Mouse (Mus musculus) ES-Bruce4 (cell line): ENCODE measurements at regions not wholly inside any gene's neighbourhood (a gene's known extent, or its start where the extent isn't known, plus 50 kb on each side); places are given as distances from the start of the nearest gene placed in this dataset.

Experiments
- H3K27ac ChIP-seq: 2 replicates; pipeline ENCODE4 v1.5.1; 2012; ENCODE audit warnings: low read length, inconsistent platforms; ENCODE audit not compliant: insufficient read depth
- H3K27me3 ChIP-seq: 2 replicates; pipeline ENCODE4 v1.6.1; 2012; ENCODE audit warnings: mild to moderate bottlenecking, low read length, inconsistent platforms; ENCODE audit not compliant: control insufficient read depth, poor library complexity, insufficient read depth, severe bottlenecking
- H3K36me3 ChIP-seq: 2 replicates; pipeline ENCODE4 v1.6.1; 2012; ENCODE audit warnings: inconsistent platforms, mild to moderate bottlenecking, low read length, moderate library complexity; ENCODE audit not compliant: control insufficient read depth, poor library complexity, insufficient read depth, severe bottlenecking
- H3K4me1 ChIP-seq: one replicate; pipeline ENCODE4 v1.8.1; 2011; ENCODE audit warnings: low read length; ENCODE audit not compliant: control insufficient read depth, insufficient read depth
- H3K4me3 ChIP-seq: 2 replicates; pipeline ENCODE4 v1.5.1; 2011; ENCODE audit warnings: low read depth, mild to moderate bottlenecking, low read length
- H3K9ac ChIP-seq: 2 replicates; pipeline ENCODE4 v1.6.1; 2012; ENCODE audit warnings: low read depth, mild to moderate bottlenecking, inconsistent platforms; ENCODE audit not compliant: poor library complexity, severe bottlenecking
- H3K9me3 ChIP-seq: replicated peaks from 2 replicates; pipeline ENCODE4 v1.6.1; 2012; ENCODE audit warnings: mild to moderate bottlenecking, low read length, inconsistent platforms; ENCODE audit not compliant: control insufficient read depth, poor library complexity, insufficient read depth, severe bottlenecking
- CTCF ChIP-seq: IDR thresholded peaks from one replicate; pipeline ENCODE4 v1.8.1; 2011; ENCODE audit warnings: low read depth, low read length
- EP300 ChIP-seq: IDR thresholded peaks from 2 replicates; pipeline ENCODE4 v1.6.1; 2011; ENCODE audit warnings: low read depth, low read length; ENCODE audit not compliant: insufficient read depth
- POLR2A ChIP-seq: IDR thresholded peaks from one replicate; pipeline ENCODE4 v1.8.1; 2011; ENCODE audit warnings: low read length; ENCODE audit not compliant: insufficient read depth

GRCm38 (mm10) chr10:15399964-15400363 is 682.0 kb upstream of the Gje1 start:
- no peaks in the 10 kb centered on the region for H3K4me1 ChIP-seq
- no peak overlapping the region for H3K27ac ChIP-seq
- TF ChIP-seq POLR2A = no peak
- TF ChIP-seq CTCF = no peak
- TF ChIP-seq EP300 = no peak
- no peaks in the 10 kb centered on the region for H3K9me3 ChIP-seq
- no peaks in the 10 kb centered on the region for H3K27me3 ChIP-seq
- no peak overlapping the region for H3K4me3 ChIP-seq
- H3K9ac ChIP-seq = no peak overlapping the region
- no peaks in the 10 kb centered on the region for H3K36me3 ChIP-seq

- no peaks in the 10 kb centered on the region for H3K36me3 ChIP-seq
- no peaks in the 10 kb centered on the region for H3K27me3 ChIP-seq
- H3K9ac ChIP-seq = no peak overlapping the region
- no peaks in the 10 kb centered on the region for H3K4me1 ChIP-seq
- H3K9me3 ChIP-seq = no peaks in the 10 kb centered on the region
- H3K4me3 ChIP-seq = no peak overlapping the region
- no peak overlapping the region for H3K27ac ChIP-seq
- TF ChIP-seq CTCF (no peak), POLR2A (no peak), EP300 (no peak)
These were observed 679.1 kb upstream of the Gje1 start for GRCm38 (mm10) chr10:15397114-15397513.

GRCm38 (mm10) chr10:15395295-15395694 is 677.3 kb upstream of the Gje1 start:
- Histone ChIP-seq H3K9ac (no peak overlapping the region), H3K4me1 (no peaks in the 10 kb centered on the region), H3K36me3 (no peaks in the 10 kb centered on the region), H3K4me3 (no peak overlapping the region), H3K9me3 (no peaks in the 10 kb centered on the region), H3K27me3 (no peaks in the 10 kb centered on the region), H3K27ac (no peak overlapping the region)
- TF ChIP-seq POLR2A = no peak

- no peaks in the 10 kb centered on the region for H3K36me3 ChIP-seq
- no peak overlapping the region for H3K27ac ChIP-seq
These were observed 674.2 kb upstream of the Gje1 start for GRCm38 (mm10) chr10:15392027-15392816.

GRCm38 (mm10) chr10:15373571-15373970 is 655.6 kb upstream of the Gje1 start:
- Histone ChIP-seq H3K27ac (no peak overlapping the region), H3K4me1 (no peaks in the 10 kb centered on the region), H3K9me3 (no peaks in the 10 kb centered on the region), H3K36me3 (no peaks in the 10 kb centered on the region), H3K9ac (no peak overlapping the region), H3K4me3 (no peak overlapping the region), H3K27me3 (no peaks in the 10 kb centered on the region)
- no peak for TF ChIP-seq CTCF
- TF ChIP-seq POLR2A = no peak
- no peak for TF ChIP-seq EP300

More at GRCm38 (mm10) chr10:15392027-15392816, 674.2 kb upstream of the Gje1 start:
- Histone ChIP-seq H3K4me3 (no peak overlapping the region), H3K9ac (no peak overlapping the region), H3K27me3 (no peaks in the 10 kb centered on the region), H3K9me3 (no peaks in the 10 kb centered on the region), H3K4me1 (no peaks in the 10 kb centered on the region)
- TF ChIP-seq CTCF (no peak), EP300 (no peak), POLR2A (no peak)
